Mouse (Mus musculus) embryonic facial prominence, embryonic 14.5 days (tissue): ENCODE data around the gene Olfr9. TPM values are rescaled to one million over a fixed set of nuclear protein-coding genes. Genes with fewer than 3 reads are reported as not detected.
"Not testable (repeated sequence)": the region's sequence is repeated elsewhere in the genome, so short reads cannot be mapped to it uniquely, and the experiment has no call there.

ENCODE experiments used
- ATAC-seq: fragments of 200-750 bp; cut with Nextera tagmentation; 2 replicates; pipeline ENCODE4 v1.8.0; 2017; ENCODE audit warnings: low read depth, moderate number of reproducible peaks, moderate TSS enrichment
- DNase-seq: peaks from one replicate; pipeline ENCODE4 v3.0.0-alpha.2; 2015; ENCODE audit warnings: low spot score
- H3K27ac ChIP-seq: fragments of 300-500 bp; sonication (generic); replicated peaks from 2 replicates; pipeline ENCODE4 v1.5.1; 2014; ENCODE audit warnings: low read depth, mild to moderate bottlenecking, low read length, moderate library complexity
- H3K27me3 ChIP-seq: fragments of 300-500 bp; sonication (generic); replicated peaks from 2 replicates; pipeline ENCODE4 v1.6.1; 2014; ENCODE audit warnings: low read length; ENCODE audit not compliant: control insufficient read depth, insufficient read depth
- H3K36me3 ChIP-seq: fragments of 300-500 bp; sonication (generic); 2 replicates; pipeline ENCODE4 v1.6.1; 2014; ENCODE audit warnings: low read length, mixed read lengths; ENCODE audit not compliant: control insufficient read depth, insufficient read depth
- H3K4me1 ChIP-seq: fragments of 300-500 bp; sonication (generic); 2 replicates; pipeline ENCODE4 v1.6.1; 2014; ENCODE audit warnings: antibody characterized with exemption, low read length; ENCODE audit not compliant: control insufficient read depth, insufficient read depth
- H3K4me2 ChIP-seq: fragments of 300-500 bp; sonication (generic); 2 replicates; pipeline ENCODE4 v1.6.1; 2014; ENCODE audit warnings: low read depth, mild to moderate bottlenecking, low read length, moderate library complexity, mixed read lengths
- H3K4me3 ChIP-seq: fragments of 300-500 bp; sonication (generic); 2 replicates; pipeline ENCODE4 v1.5.1; 2014; ENCODE audit warnings: low read depth, mild to moderate bottlenecking, low read length
- H3K9ac ChIP-seq: fragments of 300-500 bp; sonication (generic); 2 replicates; pipeline ENCODE4 v1.6.1; 2014; ENCODE audit warnings: low read depth, mild to moderate bottlenecking, low read length, moderate library complexity, mixed read lengths
- H3K9me3 ChIP-seq: fragments of 300-500 bp; sonication (generic); 2 replicates; pipeline ENCODE4 v1.6.1; 2016; ENCODE audit warnings: low read length; ENCODE audit not compliant: control insufficient read depth
- WGBS: fragments of 180-500 bp; shearing (Covaris S2); extraction: QIAGEN DNeasy Blood & Tissue Kit; methylation state at CpG from one replicate; pipeline ENCODE4 v1.1.7; 2014; 5-methylcytosine and 5-hydroxymethylcytosine counted together
- polyA plus RNA-seq: library from polyadenylated mRNA; unstranded; fragments of >200 nt; fragmentation: Nextera tagmentation; extraction: Ambion mirVana; gene quantifications from 2 replicates; pipeline ENCODE4 v1.2.1, GENCODE M21; 2014

Gene Olfr9
- polyA plus RNA-seq, 1 experiment from 2014 or later: not detected

DNA sequence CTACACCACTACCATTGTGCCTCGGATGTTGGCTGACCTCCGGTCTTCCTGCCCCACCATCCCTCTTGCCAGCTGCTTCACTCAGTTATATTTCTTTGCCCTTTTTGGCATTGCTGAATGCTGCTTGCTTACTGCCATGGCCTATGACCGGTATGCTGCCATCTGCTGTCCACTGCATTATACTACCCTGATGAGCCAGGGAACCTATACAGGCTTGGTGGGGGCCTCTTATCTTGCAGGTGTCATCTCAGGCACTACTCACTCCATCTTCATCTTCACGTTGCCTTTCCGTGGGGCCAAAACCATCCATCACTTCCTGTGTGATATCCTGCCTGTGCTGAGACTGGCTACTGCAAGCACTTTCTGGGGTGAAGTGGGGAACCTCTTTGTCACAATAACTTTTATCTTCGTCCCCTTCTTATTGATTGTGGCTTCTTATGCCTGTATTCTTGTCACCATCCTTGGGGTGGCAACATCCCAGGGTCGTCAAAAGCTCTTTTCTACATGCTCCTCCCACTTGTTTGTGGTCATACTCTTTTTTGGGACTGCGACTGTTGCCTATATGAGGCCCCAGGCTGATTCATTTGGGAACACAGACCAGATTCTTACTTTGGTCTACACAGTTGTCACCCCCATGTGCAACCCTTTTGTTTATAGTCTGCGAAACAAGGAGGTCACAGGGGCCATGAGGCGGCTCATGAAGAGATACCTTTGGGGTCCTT is 1.1 kb downstream of the Olfr9 start:
- not testable (repeated sequence) for H3K27ac ChIP-seq, ATAC-seq, H3K9me3 ChIP-seq, H3K27me3 ChIP-seq, H3K36me3 ChIP-seq, H3K4me3 ChIP-seq, DNase-seq, H3K4me2 ChIP-seq, H3K9ac ChIP-seq, H3K4me1 ChIP-seq
- WGBS: 61% methylated on average over 7 of the region's 10 CpGs

GRCm38 (mm10) chr10:128990994-128991393 is 1.8 kb downstream of the Olfr9 start:
- Histone ChIP-seq H3K27ac (no peak overlapping the region), H3K4me2 (no peak overlapping the region), H3K9ac (no peak overlapping the region), H3K9me3 (no peaks in the 10 kb centered on the region), H3K27me3 (no peaks in the 10 kb centered on the region), H3K36me3 (no peaks in the 10 kb centered on the region), H3K4me3 (no peak overlapping the region), H3K4me1 (no peaks in the 10 kb centered on the region)
- ATAC-seq (no peak), DNase-seq (no peak)

DNA sequence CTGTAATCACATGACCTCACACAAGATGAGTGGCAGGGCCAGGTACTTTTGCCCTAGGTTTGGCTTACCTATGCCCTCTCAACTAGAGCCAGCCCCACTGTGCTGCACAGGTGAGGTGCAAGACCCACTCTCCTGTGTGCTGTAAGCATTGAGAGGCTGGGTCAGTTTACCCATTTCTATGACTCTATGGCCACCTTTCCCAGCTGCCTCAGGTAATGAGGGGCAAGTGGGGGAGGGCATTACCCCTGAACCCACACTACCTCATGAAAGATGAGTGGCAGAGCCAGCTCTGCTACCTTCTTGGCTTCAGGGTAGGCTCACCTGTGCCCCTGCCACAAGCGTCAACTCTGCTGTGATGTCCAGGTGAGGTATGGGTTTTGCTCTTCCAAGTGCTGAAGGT is 6.6 kb downstream of the Olfr9 start:
- no peaks in the 10 kb centered on the region for H3K27me3 ChIP-seq
- H3K4me2 ChIP-seq: no peak overlapping the region
- 88% methylated on average over 1 of the region's 1 CpGs for WGBS
- ATAC-seq (no peak), DNase-seq (no peak)
- no peaks in the 10 kb centered on the region for H3K36me3 ChIP-seq
- H3K4me1 ChIP-seq: no peaks in the 10 kb centered on the region
- no peaks in the 10 kb centered on the region for H3K9me3 ChIP-seq
- H3K27ac ChIP-seq: no peak overlapping the region
- no peak overlapping the region for H3K4me3 ChIP-seq
- H3K9ac ChIP-seq: no peak overlapping the region

GRCm38 (mm10) chr10:128996523-128997040 is 7.4 kb downstream of the Olfr9 start:
- ATAC-seq: no peak
- Histone ChIP-seq H3K4me1 (no peaks in the 10 kb centered on the region), H3K9me3 (no peaks in the 10 kb centered on the region), H3K9ac (no peak overlapping the region), H3K4me3 (no peak overlapping the region), H3K27ac (no peak overlapping the region), H3K36me3 (no peaks in the 10 kb centered on the region), H3K27me3 (no peaks in the 10 kb centered on the region), H3K4me2 (no peak overlapping the region)
- WGBS: 72% methylated on average over 4 of the region's 4 CpGs
- no peak for DNase-seq

- H3K9ac ChIP-seq: no peak overlapping the region
- H3K4me1 ChIP-seq: no peaks in the 10 kb centered on the region
- no peak overlapping the region for H3K4me3 ChIP-seq
- ATAC-seq: no peak
- no peaks in the 10 kb centered on the region for H3K36me3 ChIP-seq
- no peak overlapping the region for H3K27ac ChIP-seq
- no peak for DNase-seq
- H3K9me3 ChIP-seq: no peaks in the 10 kb centered on the region
- WGBS: 84% methylated on average over 14 of the region's 14 CpGs
- H3K4me2 ChIP-seq: no peak overlapping the region
- no peaks in the 10 kb centered on the region for H3K27me3 ChIP-seq
These were observed 15.0 kb downstream of the Olfr9 start for GRCm38 (mm10) chr10:129004032-129004920.

DNA sequence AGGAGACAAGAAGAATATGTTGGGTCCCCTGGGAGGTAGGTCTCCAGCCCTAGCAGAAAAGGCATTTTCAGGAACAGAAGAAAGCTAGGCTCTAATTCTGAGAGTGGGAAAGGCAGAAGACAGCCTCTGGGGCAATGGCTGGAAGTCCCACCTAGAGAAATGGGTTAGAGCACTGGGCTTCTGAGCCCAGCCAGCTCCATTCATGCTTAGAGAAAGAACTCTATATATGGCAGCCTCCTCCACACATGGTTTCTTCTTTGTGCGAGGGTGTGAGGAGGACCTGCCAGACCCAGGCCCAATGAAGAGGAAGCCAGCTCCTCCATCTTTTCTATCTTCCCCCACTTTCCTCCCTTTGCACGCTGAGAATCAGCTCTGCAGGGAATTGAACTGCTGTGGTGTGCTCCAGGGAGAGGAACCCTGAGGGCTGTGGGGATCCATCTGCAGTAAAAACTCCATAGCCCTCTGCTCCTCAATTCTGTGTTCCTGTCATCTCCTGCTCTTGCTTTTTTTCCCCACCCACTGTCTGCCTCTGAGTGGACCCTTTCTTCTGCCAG is 21.1 kb downstream of the Olfr9 start, which contains the start of gene Olfr763:
Gene Olfr763 (plus strand): TSS at position 504 of the 554 bp plus-strand sequence.
- no peaks in the 10 kb centered on the region for H3K4me1 ChIP-seq
- no peaks in the 10 kb centered on the region for H3K36me3 ChIP-seq
- WGBS: 61% methylated on average over 2 of the region's 2 CpGs
- H3K27me3 ChIP-seq: no peaks in the 10 kb centered on the region
- no peak for DNase-seq
- no peak within 1 kb of the TSS for H3K4me2 ChIP-seq
- no peak within 1 kb of the TSS for H3K4me3 ChIP-seq
- no peak within 1 kb of the TSS for H3K27ac ChIP-seq
- no peak for ATAC-seq
- H3K9ac ChIP-seq: no peak within 1 kb of the TSS
- H3K9me3 ChIP-seq: no peaks in the 10 kb centered on the region

DNA sequence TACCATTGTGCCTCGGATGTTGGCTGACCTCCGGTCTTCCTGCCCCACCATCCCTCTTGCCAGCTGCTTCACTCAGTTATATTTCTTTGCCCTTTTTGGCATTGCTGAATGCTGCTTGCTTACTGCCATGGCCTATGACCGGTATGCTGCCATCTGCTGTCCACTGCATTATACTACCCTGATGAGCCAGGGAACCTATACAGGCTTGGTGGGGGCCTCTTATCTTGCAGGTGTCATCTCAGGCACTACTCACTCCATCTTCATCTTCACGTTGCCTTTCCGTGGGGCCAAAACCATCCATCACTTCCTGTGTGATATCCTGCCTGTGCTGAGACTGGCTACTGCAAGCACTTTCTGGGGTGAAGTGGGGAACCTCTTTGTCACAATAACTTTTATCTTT is 22.3 kb downstream of the Olfr9 start:
- not testable (repeated sequence) for H3K4me3 ChIP-seq, H3K4me1 ChIP-seq, H3K9ac ChIP-seq, H3K36me3 ChIP-seq, DNase-seq, ATAC-seq, H3K4me2 ChIP-seq, H3K27ac ChIP-seq, H3K27me3 ChIP-seq, H3K9me3 ChIP-seq
- WGBS: 52% methylated on average over 2 of the region's 5 CpGs

- Histone ChIP-seq H3K36me3 (no peaks in the 10 kb centered on the region), H3K4me2 (no peak overlapping the region), H3K4me3 (no peak overlapping the region), H3K27me3 (no peaks in the 10 kb centered on the region), H3K9ac (no peak overlapping the region), H3K27ac (no peak overlapping the region), H3K4me1 (no peaks in the 10 kb centered on the region), H3K9me3 (no peaks in the 10 kb centered on the region)
- ATAC-seq: no peak
- DNase-seq: no peak
These were observed 25.2 kb downstream of the Olfr9 start for GRCm38 (mm10) chr10:129014477-129014876.
